Mouse (Mus musculus) embryonic stem cell, embryonic (primary cell): ENCODE measurements around the gene Hgfac.

Source experiments
- CTCF ChIA-PET, 4 experiments: fragments of 300-600 bp in 2 of 4; fragments of 350-600 bp in 2 of 4; sonication (Branson Sonifier 250); formaldehyde crosslinking; loops; one replicate each; lab custom pipeline; 2022; ENCODE audit warnings: inconsistent platforms in 2 of 4; lab: Charles Lee
- POLR2A ChIA-PET, 4 experiments: fragments of 300-600 bp in 2 of 4; fragments of 350-600 bp in 2 of 4; sonication (Branson Sonifier 250); formaldehyde crosslinking; loops; one replicate each; lab custom pipeline; 2022; ENCODE audit warnings: antibody characterized with exemption in 4 of 4, inconsistent platforms in 1 of 4; lab: Charles Lee

The Hgfac gene

GRCm38 (mm10) chr5:35070953-35071352 is 29.6 kb downstream of the Hgfac start:
- ChIA-PET CTCF (interaction anchor here in 1 of 4 experiments (0.8 kb wide), 1 partner anchor 61 kb away, joined by 3 read pairs; no protein-coding TSS in a partner anchor), POLR2A (interaction anchor here in 2 of 4 experiments (0.6 to 1.8 kb wide), 6 partner anchors 19 to 434 kb away, joined by 3 to 4 read pairs (median 4); partner anchors contain the start of genes Grk4 (in 1 of the 2), Lrpap1 (in 1 of the 2), Mfsd10 (in 1 of the 2) and Nop14 (in 1 of the 2))

- ChIA-PET POLR2A (interaction anchor here in 1 of 4 experiments (1.3 kb wide), 1 partner anchor 434 kb away, joined by 4 read pairs; the partner anchor contains the start of gene Mfsd10), CTCF (interaction anchor here in 1 of 4 experiments (0.7 kb wide), 1 partner anchor 290 kb away, joined by 3 read pairs; no protein-coding TSS in a partner anchor)
Observed at GRCm38 (mm10) chr5:35071855-35072254, 30.5 kb downstream of the Hgfac start.

GRCm38 (mm10) chr5:35073235-35073634 is 31.9 kb downstream of the Hgfac start:
- CTCF ChIA-PET = interaction anchor here in 2 of 4 experiments (0.5 to 0.6 kb wide), 2 partner anchors 193 to 313 kb away, joined by 3 read pairs; no protein-coding TSS in a partner anchor

GRCm38 (mm10) chr5:35073992-35074391 is 32.7 kb downstream of the Hgfac start:
- ChIA-PET POLR2A (no interaction called here), CTCF (no interaction called here)

More at GRCm38 (mm10) chr5:35073235-35073634, 31.9 kb downstream of the Hgfac start:
- POLR2A ChIA-PET = no interaction called here

- ChIA-PET CTCF (no interaction called here), POLR2A (no interaction called here)
Observed at GRCm38 (mm10) chr5:35076369-35076768, 35.1 kb downstream of the Hgfac start.

GRCm38 (mm10) chr5:35079101-35079500 is 37.8 kb downstream of the Hgfac start:
- CTCF ChIA-PET = interaction anchor here in 3 of 4 experiments (0.8 to 1.5 kb wide), 6 partner anchors 9 to 52 kb away, joined by 3 to 5 read pairs (median 4); no protein-coding TSS in a partner anchor
- POLR2A ChIA-PET = interaction anchor here in 3 of 4 experiments (1.1 to 2.3 kb wide), 7 partner anchors 13 to 26 kb away, joined by 3 to 12 read pairs (median 4); partner anchors contain the start of gene Lrpap1 (in 1 of the 3)

GRCm38 (mm10) chr5:35084913-35085312 is 43.6 kb downstream of the Hgfac start:
- ChIA-PET CTCF (no interaction called here), POLR2A (interaction anchor here in 2 of 4 experiments (0.6 to 13.6 kb wide), 2 partner anchors 17 to 495 kb away, joined by 3 to 170 read pairs; partner anchors contain the start of gene Lrpap1 (in 1 of the 2))

- ChIA-PET POLR2A (interaction anchor here in 3 of 4 experiments (0.6 to 13.6 kb wide), 8 partner anchors 13 to 716 kb away, joined by 3 to 170 read pairs (median 4); partner anchors contain the start of genes Lrpap1 (in 3 of the 3), Adra2c (in 1 of the 3) and Trmt44 (in 1 of the 3)), CTCF (interaction anchor here in 3 of 4 experiments (0.6 to 1.2 kb wide), 14 partner anchors 10 to 278 kb away, joined by 3 to 10 read pairs (median 4); no protein-coding TSS in a partner anchor)
Observed at GRCm38 (mm10) chr5:35088785-35089613, 47.7 kb downstream of the Hgfac start.

GRCm38 (mm10) chr5:35089614-35089963 is 48.3 kb downstream of the Hgfac start:
- ChIA-PET POLR2A (interaction anchor here in 3 of 4 experiments (0.6 to 13.6 kb wide), 8 partner anchors 12 to 486 kb away, joined by 3 to 170 read pairs (median 4); partner anchors contain the start of genes Lrpap1 (in 2 of the 3), Adra2c (in 1 of the 3) and Trmt44 (in 1 of the 3)), CTCF (interaction anchor here in 3 of 4 experiments (0.6 to 1.2 kb wide), 8 partner anchors 11 to 277 kb away, joined by 3 to 6 read pairs (median 4); no protein-coding TSS in a partner anchor)

- POLR2A ChIA-PET = interaction anchor here (1.1 to 13.6 kb wide), 6 partner anchors 8 to 14 kb away, joined by 3 to 170 read pairs (median 4); partner anchors contain the start of gene Lrpap1 (in 2 of the 4)
- CTCF ChIA-PET = no interaction called here
Observed at GRCm38 (mm10) chr5:35091636-35092035, 50.3 kb downstream of the Hgfac start.
